Mouse (Mus musculus) left cerebral cortex, postnatal 4 days (tissue): ENCODE results near the gene Adi1. TPM values are rescaled to one million over a fixed set of nuclear protein-coding genes. Genes with fewer than 3 reads are reported as not detected.
A peak's percentile ranks its signal among the peaks of the same experiment; 100 is the strongest.

Experiments used
- DNase-seq: peaks from one replicate; pipeline ENCODE4 v3.0.0-alpha.2; 2022
- intact Hi-C: fragments of 180-260 bp; cut with DNase I; formaldehyde crosslinking; loops from one replicate; pipeline ENCODE4 v1.15.1; 2025
- total RNA-seq, 2 experiments: library from RNA; stranded (reverse); gene quantifications; 2 replicates each; pipeline ENCODE4 v1.2.3; 2021

Adi1 gene
- total RNA-seq, 2 experiments from 2014 or later, result 10.8 to 12.5 TPM

DNA sequence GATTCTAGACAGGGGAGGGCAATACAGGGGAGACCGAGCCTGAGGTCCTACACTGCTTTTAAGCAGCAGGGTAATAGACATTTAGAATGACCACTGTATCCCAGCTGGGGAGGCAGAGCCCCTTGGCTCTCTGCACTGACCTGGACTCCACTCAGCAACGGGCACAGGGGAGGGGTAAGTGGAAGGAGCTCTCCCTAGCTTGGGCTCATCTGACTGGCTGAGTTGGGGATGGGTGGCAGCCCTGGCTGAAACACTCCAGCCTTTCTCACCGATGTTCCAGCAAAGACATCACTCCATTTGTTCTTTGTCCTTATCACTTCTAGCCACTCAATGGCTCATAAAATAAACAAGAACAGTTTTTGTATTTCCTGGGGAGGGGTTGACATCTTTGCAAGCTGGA, 18.7 kb downstream of the Adi1 start:
- intact Hi-C loops, result loop anchor here (10.0 kb wide), 3 partner anchors 141 to 591 kb away; no protein-coding TSS in a partner anchor
- no peak for DNase-seq

DNA sequence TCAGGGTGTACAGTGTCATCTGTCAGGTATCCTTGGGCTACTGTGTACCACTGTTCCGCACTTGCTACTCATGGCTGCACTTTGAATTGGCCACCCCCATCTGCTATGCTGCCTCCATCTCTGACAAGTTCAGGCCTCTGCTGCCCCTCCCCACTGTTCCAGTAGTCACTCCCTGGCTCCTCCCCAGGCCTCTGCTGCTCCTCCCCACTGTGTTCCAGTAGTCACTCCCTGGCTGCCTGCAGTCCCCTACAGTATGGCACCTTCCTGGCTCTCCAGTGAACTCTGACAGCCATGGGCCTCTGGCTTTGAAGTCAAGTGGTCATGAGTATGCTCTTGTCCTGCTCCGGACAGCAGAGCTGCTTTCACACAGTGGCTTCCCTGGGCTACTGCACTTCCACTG, 19.2 kb downstream of the Adi1 start:
- DNase-seq, result no peak
- intact Hi-C loops, result loop anchor here (10.0 kb wide), 3 partner anchors 141 to 591 kb away; no protein-coding TSS in a partner anchor

DNA sequence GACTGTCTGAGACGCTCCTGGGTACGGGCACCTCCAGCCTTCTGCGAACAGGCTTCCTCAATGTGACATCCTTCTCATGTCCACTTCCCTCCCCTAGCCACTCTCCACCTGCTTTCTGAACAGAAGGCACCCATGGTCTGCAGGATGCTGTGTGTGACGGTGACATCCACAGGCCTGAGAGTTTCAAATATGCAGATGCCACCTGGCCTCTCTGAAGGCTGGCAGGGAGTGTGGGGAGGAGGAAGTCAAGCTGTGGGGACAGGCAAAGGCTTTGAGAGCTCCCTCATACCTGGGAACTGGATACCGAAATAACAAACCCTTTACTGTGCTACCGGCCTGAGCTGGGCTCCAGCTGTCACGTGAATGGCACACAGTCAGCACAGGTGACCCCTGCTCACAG, 19.7 kb downstream of the Adi1 start:
- no peak for DNase-seq
- intact Hi-C loops, result loop anchor here (10.0 kb wide), 3 partner anchors 140 to 590 kb away; no protein-coding TSS in a partner anchor

DNA sequence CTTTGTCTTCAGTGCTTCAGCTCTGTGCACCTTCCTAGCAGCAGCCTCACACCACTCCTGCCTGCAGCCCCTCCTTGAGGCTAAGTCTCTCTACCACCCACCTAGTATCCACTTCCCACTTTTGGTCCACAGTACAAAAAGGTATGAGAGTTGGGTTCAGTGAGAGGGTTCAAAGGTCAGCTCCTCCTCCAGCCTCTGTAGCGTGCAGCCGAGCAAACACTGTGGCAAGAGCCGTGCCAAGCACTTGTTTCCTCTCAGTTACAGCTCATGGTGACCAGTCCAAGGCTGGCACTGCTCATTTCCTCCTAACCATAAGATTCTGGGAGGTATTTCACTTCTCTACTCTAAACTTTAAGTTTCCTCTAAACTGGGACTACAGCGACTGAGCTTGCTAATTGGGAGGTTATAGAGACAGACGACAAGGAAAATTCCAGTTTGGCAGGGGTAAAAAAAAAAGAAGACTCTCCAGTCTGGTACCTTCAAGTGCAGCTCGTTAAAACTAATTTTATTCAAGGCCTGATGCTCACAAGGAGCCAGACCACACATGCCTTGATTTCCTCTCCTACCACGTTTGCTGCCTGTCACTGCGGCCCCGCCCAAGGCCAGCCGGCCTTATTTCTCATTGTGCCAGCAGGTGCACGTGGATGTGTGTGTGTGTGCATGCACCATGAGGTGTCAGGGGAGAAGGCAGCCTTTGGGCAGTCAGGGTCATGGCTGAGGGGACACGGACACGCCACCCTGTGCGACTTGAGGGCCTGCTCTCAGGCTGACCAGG, 23.0 kb downstream of the Adi1 start:
- no peak for DNase-seq
- intact Hi-C loops, result loop anchor here (10.0 kb wide), 3 partner anchors 137 to 587 kb away; no protein-coding TSS in a partner anchor

DNA sequence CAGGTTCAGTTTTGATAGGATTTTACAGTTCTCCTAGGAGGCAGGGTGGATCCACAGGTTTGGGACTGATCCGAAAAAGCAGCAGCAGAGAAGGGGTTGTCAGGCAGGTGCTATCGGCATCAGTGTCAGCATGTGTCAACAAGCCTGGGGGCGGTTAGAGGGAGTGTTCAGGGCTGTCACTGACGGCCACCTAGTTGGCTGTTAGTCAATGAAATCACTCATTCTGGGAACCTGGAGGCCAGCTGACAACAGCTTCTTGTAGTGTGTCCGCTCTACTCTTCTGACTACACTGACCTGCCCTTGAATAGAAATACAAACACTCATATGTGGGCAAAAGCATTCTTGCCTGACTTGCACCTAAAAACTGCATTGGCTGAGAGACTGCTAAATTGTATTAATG, 24.1 kb downstream of the Adi1 start:
- DNase-seq, result no peak
- intact Hi-C loops, result loop anchor here (10.0 kb wide), 3 partner anchors 136 to 586 kb away; no protein-coding TSS in a partner anchor

DNA sequence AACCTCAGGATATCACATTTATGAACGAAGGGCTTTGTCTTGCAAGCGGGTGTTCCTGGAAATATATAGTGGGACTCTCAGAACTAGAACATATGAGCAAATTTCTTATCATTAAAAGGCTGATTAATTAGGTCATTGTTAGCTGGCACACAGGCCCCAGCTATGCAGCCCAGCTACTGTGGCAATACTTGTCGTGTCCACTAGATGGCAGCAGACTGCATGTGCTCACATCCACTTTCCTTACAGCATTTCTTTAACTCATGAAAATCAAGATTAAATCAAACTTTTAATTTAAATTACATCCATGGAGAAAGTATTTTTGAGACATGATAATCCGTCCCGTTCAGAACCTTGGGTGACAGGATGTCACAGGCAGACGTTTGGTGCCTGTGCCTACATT, 24.6 kb downstream of the Adi1 start:
- DNase-seq, result peak; percentile 76
- intact Hi-C loops, result loop anchor here (10.0 kb wide), 5 partner anchors 135 to 835 kb away; no protein-coding TSS in a partner anchor

DNA sequence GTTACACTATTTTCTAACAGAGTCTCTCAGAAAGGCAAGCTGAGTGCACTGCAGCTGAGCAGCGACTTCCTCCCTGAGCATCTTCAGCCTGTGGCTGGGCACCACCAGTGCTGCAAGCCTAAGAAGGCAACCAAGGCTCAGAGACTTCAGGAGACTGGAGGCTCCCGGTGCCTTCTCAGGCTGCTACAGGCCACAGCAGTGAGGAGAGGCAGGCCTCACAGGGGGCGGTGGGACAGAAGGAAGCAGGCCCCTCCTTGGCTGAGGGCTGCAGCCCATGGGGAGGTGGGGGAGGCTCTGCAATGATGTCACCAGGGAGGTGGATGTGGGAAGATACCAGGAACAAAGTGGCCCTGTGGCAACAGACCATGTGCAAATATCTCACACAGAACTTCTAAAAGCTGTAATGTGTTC, 25.1 kb downstream of the Adi1 start:
- intact Hi-C loops, result loop anchor here (10.0 kb wide), 2 partner anchors 645 to 835 kb away; no protein-coding TSS in a partner anchor
- peak; percentile 25 for DNase-seq

DNA sequence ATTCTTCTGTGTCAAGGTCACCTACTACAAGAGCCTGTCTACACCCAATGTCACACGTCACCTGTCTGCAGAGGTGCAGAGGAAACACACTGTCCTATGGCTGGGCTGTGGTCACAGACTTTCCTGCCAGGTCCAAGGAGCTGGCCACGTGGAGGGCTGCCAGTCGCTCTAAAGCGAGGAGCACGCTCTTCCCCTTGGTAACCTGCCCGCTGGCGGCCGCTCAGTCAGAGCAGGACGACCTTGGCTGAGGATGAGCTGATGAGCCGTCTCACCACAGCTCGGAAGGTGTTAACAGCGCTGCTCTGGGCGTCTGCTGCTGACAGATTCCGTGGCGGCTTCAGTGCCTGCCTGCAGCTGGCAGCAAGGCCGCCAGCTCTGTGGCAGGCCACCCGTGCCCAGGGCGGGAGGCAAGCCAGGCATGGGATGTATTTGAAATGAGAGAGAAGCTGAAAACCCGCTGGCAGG, 25.6 kb downstream of the Adi1 start:
- intact Hi-C loops, result loop anchor here (10.0 kb wide), 2 partner anchors 644 to 834 kb away; no protein-coding TSS in a partner anchor
- DNase-seq, result peak; percentile 91

DNA sequence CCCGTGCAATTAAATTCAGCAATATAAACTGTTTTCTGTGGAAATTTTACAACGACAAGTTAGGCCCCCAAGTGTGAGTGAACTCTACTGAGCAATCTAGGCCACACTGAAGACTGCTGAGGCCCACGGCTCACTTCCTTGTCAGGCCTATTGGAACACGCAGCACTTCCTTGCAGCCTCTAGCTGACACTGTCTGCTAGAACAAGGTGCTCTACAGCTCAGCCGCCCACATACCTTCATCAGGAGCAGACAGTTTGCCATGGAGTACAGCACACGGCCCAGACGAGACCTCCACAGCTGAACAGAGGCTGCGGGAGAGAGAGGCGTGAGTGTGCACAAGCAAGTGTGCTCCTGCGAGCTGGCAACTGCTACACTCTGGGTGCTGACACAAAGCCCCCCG, 26.3 kb downstream of the Adi1 start:
- intact Hi-C loops, result loop anchor here (10.0 kb wide), 2 partner anchors 643 to 833 kb away; no protein-coding TSS in a partner anchor
- no peak for DNase-seq

DNA sequence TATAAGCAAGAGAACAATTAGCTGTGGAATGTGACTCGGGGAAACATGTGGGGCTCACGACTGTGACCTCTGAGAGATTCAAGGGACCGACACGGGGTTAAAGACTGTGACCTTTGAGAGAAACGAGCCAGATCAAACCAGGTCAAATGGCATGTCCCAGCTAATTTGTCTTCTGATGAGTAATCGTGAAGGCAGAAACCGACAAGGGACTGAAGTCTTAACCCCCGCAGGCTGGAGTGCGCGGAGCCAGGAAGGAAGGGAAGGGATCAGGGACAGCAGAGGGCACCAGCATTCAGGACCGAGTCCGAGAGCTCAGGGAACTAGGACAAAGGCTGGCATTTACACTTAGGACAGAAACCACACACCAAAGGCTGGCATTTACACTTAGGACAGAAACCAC, 29.4 kb downstream of the Adi1 start:
- intact Hi-C loops, result loop anchor here (10.0 kb wide), 2 partner anchors 640 to 830 kb away; no protein-coding TSS in a partner anchor
- DNase-seq, result no peak

DNA sequence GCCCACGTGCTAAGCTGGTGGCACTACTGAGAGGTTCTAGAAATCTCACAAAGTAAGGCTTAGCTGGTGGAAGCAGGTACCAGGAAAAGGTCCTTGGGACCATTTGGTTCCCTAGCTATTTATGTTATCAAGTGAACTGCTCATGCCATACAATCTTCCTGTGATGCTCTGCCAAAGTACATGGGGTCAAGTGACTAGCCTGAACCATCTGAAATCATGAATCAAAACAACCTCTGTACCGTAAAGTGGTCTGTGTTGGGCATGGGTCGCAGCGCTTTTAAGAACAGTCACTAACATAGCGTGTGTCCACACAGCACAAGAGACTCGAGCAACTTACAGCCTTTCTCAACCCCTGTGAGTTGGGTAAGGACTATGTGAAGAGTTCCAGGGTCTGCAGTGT, 30.2 kb downstream of the Adi1 start:
- no peak for DNase-seq
- intact Hi-C loops, result loop anchor here (10.0 kb wide), 2 partner anchors 640 to 830 kb away; no protein-coding TSS in a partner anchor

DNA sequence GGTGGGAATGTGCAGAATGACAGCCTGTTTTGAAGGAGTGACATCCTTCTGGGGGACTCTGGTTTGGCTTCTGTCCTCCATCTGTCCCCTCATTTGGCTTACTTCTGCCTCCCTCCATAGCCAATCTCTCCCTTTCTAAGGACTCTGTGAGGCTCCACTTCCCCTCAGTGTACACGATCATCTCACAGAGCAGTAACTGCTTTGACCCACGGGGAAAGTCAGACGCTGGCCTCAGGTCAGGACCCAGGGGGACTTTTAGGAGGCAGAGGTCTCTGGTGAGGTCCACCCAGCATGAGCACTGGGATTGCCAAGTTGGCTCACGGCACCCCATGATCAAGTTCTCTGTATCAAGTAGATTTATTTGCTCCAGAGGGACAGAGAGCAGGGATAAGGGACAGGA, 33.1 kb downstream of the Adi1 start:
- intact Hi-C loops, result loop anchor here (10.0 kb wide), 2 partner anchors 637 to 827 kb away; no protein-coding TSS in a partner anchor
- DNase-seq, result no peak

DNA sequence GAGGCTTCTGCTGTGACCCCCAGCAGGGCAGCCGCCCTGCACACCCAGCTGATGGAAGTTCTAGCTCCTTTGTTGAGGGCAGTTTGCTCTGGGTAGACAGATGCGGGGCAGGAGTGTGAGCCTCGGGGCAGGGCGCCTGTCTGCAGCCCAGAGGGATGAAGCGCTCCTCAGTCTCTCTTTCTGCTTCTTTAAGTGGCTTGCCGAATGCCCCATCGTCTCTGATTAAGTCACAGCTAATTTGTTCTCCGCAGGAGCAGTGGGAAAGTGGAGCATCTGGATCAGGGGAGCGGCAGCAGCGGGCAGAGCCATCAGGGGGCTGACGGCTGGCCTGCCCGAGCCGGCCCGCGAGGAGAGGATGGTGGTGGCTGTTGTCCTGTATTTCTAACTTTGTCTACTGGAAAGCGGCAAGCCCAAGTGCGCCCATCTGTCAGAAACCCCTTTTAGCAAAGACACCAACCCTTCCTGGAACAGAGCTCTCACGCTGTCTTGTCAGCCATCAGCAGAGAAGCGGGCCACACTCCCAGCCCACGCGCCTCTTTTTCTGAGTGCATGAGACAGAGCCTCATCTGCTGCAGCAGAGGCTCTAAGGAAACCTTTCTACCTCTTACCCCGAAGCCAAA, 35.6 kb downstream of the Adi1 start:
- DNase-seq, result no peak
- intact Hi-C loops, result no loop called here

DNA sequence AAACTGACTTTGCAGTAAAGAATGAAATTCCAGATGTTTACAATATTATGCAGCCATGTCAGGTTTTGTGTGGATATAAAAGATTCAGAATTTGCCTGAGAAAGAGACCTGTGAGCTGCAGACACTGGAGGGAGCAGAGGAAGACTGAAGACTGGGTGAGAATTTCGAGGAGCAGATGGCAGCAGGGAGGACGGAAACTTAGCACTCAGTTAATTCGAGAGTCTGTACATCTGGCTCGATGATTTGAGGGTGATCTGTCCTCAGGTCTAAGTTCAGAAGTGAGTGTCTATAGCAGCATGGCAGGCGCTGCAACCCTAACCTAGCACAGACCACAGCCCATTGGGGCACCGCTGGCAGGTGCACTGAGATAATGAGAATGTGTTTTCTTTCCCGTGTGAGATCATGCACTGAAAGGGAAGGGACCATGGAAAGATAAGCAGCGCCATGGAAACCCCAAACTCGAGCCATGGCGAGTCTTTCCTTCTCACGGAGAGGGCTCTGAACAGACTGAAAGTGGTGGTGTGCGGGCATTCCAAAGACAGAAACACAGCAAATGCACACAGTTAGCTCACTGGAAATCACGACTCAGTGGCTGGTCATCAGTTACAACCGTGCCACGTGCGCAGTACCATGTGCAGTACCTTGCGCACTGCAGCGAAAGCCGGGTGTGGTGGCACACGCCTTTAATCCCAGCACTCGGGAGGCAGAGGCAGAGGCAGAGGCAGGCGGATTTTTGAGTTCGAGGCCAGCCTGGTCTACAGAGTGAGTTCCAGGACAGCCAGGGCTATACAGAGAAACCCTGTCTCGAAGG, 40.0 kb downstream of the Adi1 start:
- DNase-seq, result no peak

DNA sequence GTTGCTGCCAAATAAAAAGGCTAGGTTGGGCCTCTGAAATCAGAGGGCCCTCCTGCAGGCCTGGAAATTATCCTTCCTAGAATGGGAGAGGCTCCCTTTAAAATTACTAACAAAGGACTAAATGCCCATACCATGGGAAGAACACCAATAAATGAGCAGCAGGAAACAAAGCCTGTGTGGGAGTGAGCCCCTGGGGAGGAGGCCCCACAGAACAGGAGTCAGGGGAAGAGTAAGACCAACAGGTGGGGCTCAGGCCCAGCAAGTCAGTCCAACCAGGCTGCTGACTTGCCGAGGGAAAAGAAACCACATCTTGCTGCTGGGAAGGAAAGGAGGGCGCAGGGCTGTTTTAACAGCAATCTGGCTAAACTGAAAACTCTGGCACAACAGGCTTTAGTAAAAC, 42.0 kb downstream of the Adi1 start:
- intact Hi-C loops, result no loop called here

More for the DNA sequence above, 40.0 kb downstream of the Adi1 start:
- intact Hi-C loops, result no loop called here

DNA sequence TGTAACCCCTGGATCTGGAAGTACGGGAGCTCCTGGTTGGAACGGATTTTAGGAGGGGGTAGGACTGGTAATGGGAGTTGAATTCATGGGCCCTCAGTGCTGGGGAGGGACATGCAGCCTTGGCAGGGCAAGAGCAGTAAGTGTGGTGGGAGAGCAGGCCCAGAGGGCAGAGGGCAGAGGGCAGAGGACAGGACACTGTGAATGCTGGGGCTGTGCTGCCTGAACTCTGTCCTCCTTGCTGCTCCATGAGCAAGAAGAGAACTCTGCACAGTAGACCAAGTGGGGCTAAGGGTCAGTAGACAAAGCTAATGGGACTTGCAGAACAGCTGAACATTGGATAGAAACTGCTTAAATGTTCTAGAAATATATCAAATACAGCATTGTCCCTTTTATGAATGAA, 43.1 kb downstream of the Adi1 start:
- no peak for DNase-seq
- intact Hi-C loops, result no loop called here

More for the DNA sequence above, 42.0 kb downstream of the Adi1 start:
- DNase-seq, result no peak

DNA sequence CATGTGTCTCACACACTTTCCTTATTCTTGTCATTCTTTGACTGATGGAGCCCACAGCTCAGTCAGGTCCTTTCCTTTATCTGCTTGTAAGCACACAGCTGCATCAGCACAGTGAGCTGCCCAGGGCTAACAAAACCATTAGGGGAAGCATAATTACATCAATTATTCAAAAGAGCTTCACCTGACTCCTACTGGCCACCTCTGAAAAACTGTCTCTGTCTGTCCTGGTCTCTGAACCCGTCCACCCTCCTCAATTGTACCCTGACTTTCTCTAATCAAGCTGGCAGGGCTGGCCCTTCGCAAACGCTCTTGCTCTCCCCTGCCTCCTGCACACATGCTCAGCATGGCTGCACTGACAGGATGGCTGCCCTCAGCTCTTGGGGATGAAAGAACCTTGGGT, 49.3 kb downstream of the Adi1 start:
- intact Hi-C loops, result no loop called here
- no peak for DNase-seq

DNA sequence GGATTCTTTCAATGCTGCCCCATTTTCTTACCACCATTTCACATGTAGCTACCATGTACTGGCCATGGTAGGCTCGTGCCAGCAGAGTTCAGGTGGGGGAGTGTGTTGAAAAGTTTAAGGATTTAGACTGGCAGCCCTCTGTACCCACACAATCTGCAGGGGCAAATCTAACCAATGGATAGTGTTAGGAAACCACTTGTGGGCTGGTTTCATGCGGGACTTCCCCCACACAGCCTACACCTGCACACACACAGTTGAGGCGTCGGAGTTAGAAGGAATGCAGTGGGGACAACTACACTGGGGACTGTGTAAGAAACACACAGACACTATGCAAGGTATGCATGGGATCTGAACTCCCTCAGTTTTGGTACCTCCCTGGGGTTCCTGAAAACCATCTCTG, 51.2 kb downstream of the Adi1 start:
- intact Hi-C loops, result no loop called here
- DNase-seq, result no peak

DNA sequence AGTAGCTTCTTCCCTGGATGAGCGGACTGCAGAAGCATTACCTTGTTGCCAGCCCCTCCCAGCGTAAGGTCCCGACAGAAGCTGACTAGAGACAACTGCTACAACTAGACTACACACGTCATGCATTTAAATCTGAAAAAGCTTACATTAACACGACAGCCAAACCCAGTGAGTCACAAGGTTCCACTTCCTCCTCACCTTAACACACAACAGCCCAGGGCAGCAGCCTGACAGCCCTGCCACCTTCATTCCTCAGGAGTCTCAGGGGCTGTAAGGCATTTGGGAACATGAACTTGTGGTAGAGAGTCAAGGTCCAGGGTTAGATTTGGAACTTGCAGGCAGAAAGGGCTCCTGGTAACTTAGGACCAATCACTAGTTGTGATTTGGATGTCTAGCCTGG, 52.0 kb downstream of the Adi1 start:
- intact Hi-C loops, result no loop called here
- DNase-seq, result no peak
